13 mouse cellular contexts compared by ENCODE assay signal in the genomic region with DNA sequence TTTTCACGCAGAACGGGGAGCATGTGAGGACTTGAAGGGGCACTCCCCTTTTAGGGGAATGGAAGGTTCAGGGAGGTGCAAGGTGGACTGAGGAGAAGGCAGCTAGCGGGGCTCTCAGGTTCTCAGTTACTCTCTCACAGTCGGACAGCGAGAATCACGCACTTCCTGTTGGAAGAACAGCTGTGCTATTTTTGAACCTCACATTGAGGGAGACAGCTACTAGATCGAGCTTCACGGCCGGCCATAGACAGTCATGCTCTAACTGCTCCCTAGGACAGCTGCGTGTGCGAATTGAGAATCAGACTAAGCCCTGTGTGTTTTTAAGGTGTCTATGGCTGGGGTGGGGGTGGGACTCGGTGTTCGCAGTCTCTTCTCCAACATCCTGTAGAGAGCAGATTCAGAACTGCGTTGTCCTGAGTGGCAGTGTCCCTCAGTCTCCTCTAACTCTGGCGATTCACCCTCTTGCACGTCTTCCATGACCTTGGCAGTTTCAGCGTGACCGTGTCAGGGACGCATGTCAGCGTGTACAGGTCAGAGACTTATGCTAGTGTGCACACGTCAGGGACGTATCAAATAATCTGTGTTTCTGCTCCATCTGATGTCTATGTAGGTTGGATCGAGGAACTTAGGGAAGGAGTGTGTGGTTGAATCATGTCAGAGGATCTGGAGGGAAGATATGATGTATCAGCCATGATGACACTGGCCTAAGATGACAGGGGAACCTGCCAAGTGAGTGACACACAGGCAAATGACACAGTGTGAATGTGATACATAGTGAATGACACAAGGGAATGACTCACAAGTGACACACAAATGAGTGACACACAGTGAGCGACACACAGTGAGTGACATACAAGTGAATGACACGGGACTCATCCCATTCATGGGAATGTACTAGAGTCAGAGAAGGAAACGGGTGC.
DNase-seq lines count a peak whose midpoint lies in the region; ATAC-seq lines count a peak whose summit lies in the region.
"Had no signal": no experiment of that assay in that cellular context is flagged by ENCODE, and none has a peak within 500 bp of the region (broad histone marks: within the 10 kb centered on the region; RNA-seq: fewer than 3 reads in every experiment).

No protein-coding gene starts in this region.

- peak overlapping the region; percentile 16; the same call in 1 of the 2 replicates for H3K4me2 ChIP-seq in midbrain, embryonic 15.5 days
- no peak overlapping the region for H3K4me2 ChIP-seq in midbrain, embryonic 11.5 days
- H3K4me2 ChIP-seq in heart, embryonic 16.5 days (ENCODE audit: low read depth, low read length): peak overlapping the region; percentile 61

- H3K9ac ChIP-seq in midbrain, embryonic 15.5 days: no peak overlapping the region
- H3K9ac ChIP-seq in midbrain, embryonic 11.5 days (ENCODE audit: low read length): no peak overlapping the region
- H3K9ac ChIP-seq in heart, embryonic 16.5 days (ENCODE audit: low read length): peak overlapping the region; percentile 61

- H3K4me1 ChIP-seq in midbrain, embryonic 15.5 days: no peaks in the 10 kb centered on the region
- no peaks in the 10 kb centered on the region for H3K4me1 ChIP-seq in midbrain, embryonic 11.5 days (ENCODE audit: control insufficient read depth, insufficient read depth, low read length)
- peaks cover 6% of the 10 kb centered on the region; the same call in 1 of the 2 replicates for H3K4me1 ChIP-seq in heart, embryonic 16.5 days (ENCODE audit: control insufficient read depth, insufficient read depth, low read length)

- no peaks in the 10 kb centered on the region for H3K27me3 ChIP-seq in midbrain, embryonic 15.5 days (replicated peaks)
- no peaks in the 10 kb centered on the region for H3K27me3 ChIP-seq in midbrain, embryonic 11.5 days (ENCODE audit: control insufficient read depth, insufficient read depth, low read length)
- no peaks in the 10 kb centered on the region for H3K27me3 ChIP-seq in heart, embryonic 16.5 days (ENCODE audit: control insufficient read depth, insufficient read depth, low read length)

- no peak overlapping the region for H3K27ac ChIP-seq in midbrain, embryonic 15.5 days
- no peak overlapping the region for H3K27ac ChIP-seq in midbrain, embryonic 11.5 days (ENCODE audit: low read depth, low read length)
- peak overlapping the region; percentile 10 for H3K27ac ChIP-seq in heart, embryonic 16.5 days (ENCODE audit: low read length)
- H3K27ac ChIP-seq: macrophage had no signal

- no peak for DNase-seq in frontal cortex, postnatal 10 days (ENCODE audit: low spot score in 2 of 2)
- no peak for DNase-seq in midbrain, embryonic 11.5 days (ENCODE audit: low spot score, missing footprints)
- DNase-seq in thymus, postnatal 4 days: no peak
- DNase-seq in spleen, adult 18-20 months: no peak
- DNase-seq: cerebellum, adult 9-10 months; kidney, adult 9 months had no signal

- no peaks in the 10 kb centered on the region for H3K9me3 ChIP-seq in midbrain, embryonic 15.5 days
- H3K9me3 ChIP-seq in midbrain, embryonic 11.5 days (ENCODE audit: control insufficient read depth, low read length): no peaks in the 10 kb centered on the region
- no peaks in the 10 kb centered on the region for H3K9me3 ChIP-seq in heart, embryonic 16.5 days (replicated peaks; ENCODE audit: control insufficient read depth, low read length)

- H3K36me3 ChIP-seq in midbrain, embryonic 15.5 days (replicated peaks): no peaks in the 10 kb centered on the region
- H3K36me3 ChIP-seq in midbrain, embryonic 11.5 days (ENCODE audit: control insufficient read depth, insufficient read depth, low read length): no peaks in the 10 kb centered on the region
- no peaks in the 10 kb centered on the region for H3K36me3 ChIP-seq in heart, embryonic 16.5 days (ENCODE audit: control insufficient read depth, insufficient read depth)

- 82% methylated on average over 26 of the region's 26 CpGs for WGBS in midbrain, embryonic 15.5 days
- WGBS in midbrain, embryonic 11.5 days: 86% methylated on average over 26 of the region's 26 CpGs
- 57% methylated on average over 26 of the region's 26 CpGs for WGBS in heart, embryonic 16.5 days

- ATAC-seq in frontal cortex, adult (ENCODE audit: low TSS enrichment): peak; percentile 70
- ATAC-seq in midbrain, embryonic 15.5 days (replicated peaks): no peak
- no peak for ATAC-seq in midbrain, embryonic 11.5 days (ENCODE audit: low FRiP score)
- ATAC-seq in heart, embryonic 16.5 days (replicated peaks; ENCODE audit: extremely low read depth, insufficient read depth, low FRiP score): peak; percentile 49; the same call in 1 of the 2 replicates
- ATAC-seq in cerebellum, adult (ENCODE audit: insufficient number of reproducible peaks, low FRiP score, low TSS enrichment): no peak
- ATAC-seq: CD4-positive, CD25-positive, alpha-beta regulatory T cell, adult 4 months; forebrain, embryonic 14.5 days had no signal

- H3K4me3 ChIP-seq in midbrain, embryonic 15.5 days: no peak overlapping the region
- no peak overlapping the region for H3K4me3 ChIP-seq in midbrain, embryonic 11.5 days (ENCODE audit: low read depth, low read length)
- peak overlapping the region; percentile 43 for H3K4me3 ChIP-seq in heart, embryonic 16.5 days (ENCODE audit: low read length)

Comparison
In these comparisons a context has a peak if more than half of its experiments do, and no peak if none do; other contexts are left out.
1. ATAC-seq: peak in frontal cortex, adult (single experiment) and heart, embryonic 16.5 days (single experiment); none in midbrain, embryonic 15.5 days (single experiment), midbrain, embryonic 11.5 days (single experiment) and cerebellum, adult (single experiment).